Mouse (Mus musculus) lung, embryonic 15.5 days (tissue): ENCODE results near the gene Elf1. TPM values are rescaled to one million over a fixed set of nuclear protein-coding genes. Genes with fewer than 3 reads are reported as not detected.
"Not testable (repeated sequence)": the region's sequence is repeated elsewhere in the genome, so short reads cannot be mapped to it uniquely, and the experiment has no call there.

Source experiments
- ATAC-seq: fragments of 200-750 bp; cut with Nextera tagmentation; 2 replicates; pipeline ENCODE4 v1.8.0; 2017; ENCODE audit warnings: moderate number of reproducible peaks, borderline replicate concordance; ENCODE audit not compliant: low FRiP score, low TSS enrichment; ENCODE audit errors: extremely low read depth
- H3K27ac ChIP-seq: fragments of 300-500 bp; sonication (generic); 2 replicates; pipeline ENCODE4 v1.5.1; 2015; ENCODE audit warnings: moderate library complexity, mild to moderate bottlenecking, inconsistent platforms
- H3K27me3 ChIP-seq: fragments of 300-500 bp; sonication (generic); 2 replicates; pipeline ENCODE4 v1.6.1; 2015; ENCODE audit warnings: inconsistent platforms
- H3K36me3 ChIP-seq: fragments of 300-500 bp; sonication (generic); 2 replicates; pipeline ENCODE4 v1.6.1; 2015; ENCODE audit warnings: inconsistent platforms
- H3K4me1 ChIP-seq: fragments of 300-500 bp; sonication (generic); 2 replicates; pipeline ENCODE4 v1.6.1; 2015; ENCODE audit warnings: inconsistent platforms
- H3K4me2 ChIP-seq: fragments of 300-500 bp; sonication (generic); 2 replicates; pipeline ENCODE4 v1.6.1; 2015; ENCODE audit warnings: inconsistent platforms, mild to moderate bottlenecking, moderate library complexity
- H3K4me3 ChIP-seq: fragments of 300-500 bp; sonication (generic); 2 replicates; pipeline ENCODE4 v1.5.1; 2015; ENCODE audit warnings: mild to moderate bottlenecking, inconsistent platforms
- H3K9ac ChIP-seq: fragments of 300-500 bp; sonication (generic); 2 replicates; pipeline ENCODE4 v1.6.1; 2015; ENCODE audit warnings: inconsistent platforms
- H3K9me3 ChIP-seq: fragments of 300-500 bp; sonication (generic); 2 replicates; pipeline ENCODE4 v1.6.1; 2016; ENCODE audit warnings: inconsistent platforms
- WGBS: fragments of 180-500 bp; shearing (Covaris S2); methylation state at CpG from one replicate; pipeline ENCODE4 v1.1.7; 2015; 5-methylcytosine and 5-hydroxymethylcytosine counted together
- polyA plus RNA-seq: library from polyadenylated mRNA; unstranded; fragments of >200 nt; fragmentation: Nextera tagmentation; extraction: Ambion mirVana; gene quantifications from 2 replicates; pipeline ENCODE4 v1.2.1, GENCODE M21; 2015

The Elf1 gene
- 17.5 and 18.8 TPM in 2 replicates for polyA plus RNA-seq

DNA sequence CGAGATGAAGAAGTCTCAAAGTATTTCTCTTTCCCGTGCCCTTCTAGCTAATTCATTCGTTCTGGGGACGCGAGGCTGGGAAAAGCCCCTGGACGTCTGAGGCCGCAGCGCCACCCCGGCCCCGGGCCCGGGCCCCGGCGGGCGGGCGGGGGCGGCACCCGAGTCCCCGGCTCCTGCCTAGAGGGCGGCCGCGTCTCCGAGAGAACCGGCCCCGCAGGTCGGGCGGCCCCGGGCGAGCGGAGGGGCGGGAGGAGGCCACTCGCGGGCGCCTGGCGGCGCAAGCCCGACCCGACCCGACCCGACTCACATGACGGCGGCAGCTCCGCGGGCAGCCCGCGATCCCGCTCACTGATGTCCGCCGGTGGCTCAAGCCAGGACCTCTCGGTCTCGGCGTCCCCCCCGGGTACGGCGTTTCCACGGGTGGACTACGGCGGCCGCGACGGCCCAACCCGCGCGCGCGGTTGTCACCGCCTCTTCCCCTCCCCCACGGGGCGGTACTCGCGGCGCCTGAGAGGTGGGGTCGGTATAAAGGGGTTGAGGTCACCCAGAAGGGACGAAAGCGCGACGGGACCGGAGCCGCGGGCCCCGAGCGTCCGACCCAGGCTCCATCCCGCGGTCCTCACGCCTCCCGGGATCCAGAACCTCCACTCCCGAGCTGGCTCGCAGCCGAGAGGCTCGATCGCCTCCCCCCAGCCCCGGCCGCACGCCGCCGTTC, at the start of gene Elf1:
TSS of gene Elf1 (plus strand) at position 571 of the 715 bp plus-strand sequence.
- Histone ChIP-seq H3K27ac (peak within 1 kb of the TSS; percentile 99), H3K4me3 (peak within 1 kb of the TSS; percentile 75)
- WGBS, result under 1% methylated on average over 77 of the region's 96 CpGs

DNA sequence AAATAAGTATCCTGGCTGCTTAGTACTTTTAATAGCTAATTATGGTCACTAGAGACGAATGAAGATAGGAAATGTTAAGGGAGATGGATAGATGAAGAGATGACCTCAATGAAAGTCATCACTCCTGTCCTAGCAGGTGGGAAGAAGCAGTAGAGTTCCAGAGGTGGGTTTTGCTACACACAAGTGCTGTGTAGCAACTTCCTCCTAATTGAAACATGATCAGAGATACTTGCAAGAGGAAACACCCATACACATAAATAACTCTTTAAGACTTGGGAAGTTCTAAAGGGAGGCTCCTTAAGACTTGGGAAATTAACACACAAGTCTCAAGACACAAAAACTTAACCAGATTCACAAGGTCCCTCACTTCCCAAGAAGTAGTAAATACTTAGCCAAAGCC, 46.9 kb upstream of the Elf1 start:
- Histone ChIP-seq H3K9ac (no peak overlapping the region), H3K36me3 (no peaks in the 10 kb centered on the region), H3K4me3 (no peak overlapping the region), H3K4me2 (no peak overlapping the region), H3K27me3 (no peaks in the 10 kb centered on the region), H3K27ac (no peak overlapping the region), H3K4me1 (no peaks in the 10 kb centered on the region), H3K9me3 (no peaks in the 10 kb centered on the region)
- ATAC-seq, result no peak
- 87% methylated on average over 1 of the region's 1 CpGs for WGBS

More for the DNA sequence above, at the start of gene Elf1:
- H3K4me1 ChIP-seq, result peaks cover 39% of the 10 kb centered on the region
- peak within 1 kb of the TSS; percentile 75 for H3K4me2 ChIP-seq
- H3K9ac ChIP-seq, result peak within 1 kb of the TSS; percentile 96
- no peaks in the 10 kb centered on the region for H3K27me3 ChIP-seq
- peak; percentile 85 for ATAC-seq
- H3K9me3 ChIP-seq, result no peaks in the 10 kb centered on the region
- H3K36me3 ChIP-seq, result peaks cover 16% of the 10 kb centered on the region

DNA sequence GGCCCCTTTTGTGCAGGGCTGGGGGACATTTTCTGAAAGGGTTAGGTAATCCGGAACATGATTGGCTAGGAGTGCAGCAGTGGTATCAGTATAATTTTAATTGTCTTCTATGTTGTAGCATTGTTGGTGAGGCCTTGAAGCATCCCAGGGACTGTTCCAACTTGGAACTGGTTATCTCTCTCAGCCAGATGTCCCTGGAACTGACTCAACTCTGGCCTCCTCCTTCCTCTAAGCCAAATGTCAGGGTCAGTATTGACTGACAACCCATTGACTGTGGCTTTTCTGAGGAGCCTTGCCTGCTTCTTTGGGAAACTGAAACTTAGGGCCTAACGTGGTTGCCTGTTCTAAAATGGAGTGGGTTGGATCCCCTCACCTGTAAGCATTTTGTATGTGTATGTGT, 40.3 kb upstream of the Elf1 start:
- ATAC-seq, result no peak
- Histone ChIP-seq H3K9me3 (no peaks in the 10 kb centered on the region), H3K9ac (no peak overlapping the region), H3K4me2 (no peak overlapping the region), H3K27ac (no peak overlapping the region), H3K4me3 (no peak overlapping the region), H3K36me3 (no peaks in the 10 kb centered on the region), H3K4me1 (no peaks in the 10 kb centered on the region), H3K27me3 (no peaks in the 10 kb centered on the region)
- WGBS, result 80% methylated on average over 2 of the region's 2 CpGs

DNA sequence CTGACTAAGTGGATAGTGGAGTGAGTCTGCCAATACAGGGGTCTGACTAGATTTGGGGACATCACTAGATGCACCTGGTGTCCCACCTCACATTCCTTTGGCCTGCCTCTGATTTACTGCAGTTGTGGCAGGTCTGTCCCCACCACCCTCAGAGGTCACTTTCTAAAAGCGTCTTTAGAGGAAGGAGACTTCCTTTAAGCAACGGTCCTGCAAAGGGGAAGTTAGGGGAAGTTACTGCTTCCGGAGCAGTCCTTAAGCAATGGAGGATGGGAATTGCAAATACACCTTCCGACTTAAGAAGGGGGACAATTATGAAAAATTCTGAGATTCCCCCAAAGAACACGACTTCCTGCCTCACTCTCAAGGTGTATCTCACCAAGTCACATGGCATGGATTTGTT, 39.6 kb upstream of the Elf1 start:
- no peak overlapping the region for H3K4me3 ChIP-seq
- no peak overlapping the region for H3K4me2 ChIP-seq
- no peaks in the 10 kb centered on the region for H3K36me3 ChIP-seq
- ATAC-seq, result no peak
- 72% methylated on average over 5 of the region's 5 CpGs for WGBS
- H3K4me1 ChIP-seq, result no peaks in the 10 kb centered on the region
- H3K9me3 ChIP-seq, result no peaks in the 10 kb centered on the region
- H3K9ac ChIP-seq, result no peak overlapping the region
- no peak overlapping the region for H3K27ac ChIP-seq
- H3K27me3 ChIP-seq, result no peaks in the 10 kb centered on the region

DNA sequence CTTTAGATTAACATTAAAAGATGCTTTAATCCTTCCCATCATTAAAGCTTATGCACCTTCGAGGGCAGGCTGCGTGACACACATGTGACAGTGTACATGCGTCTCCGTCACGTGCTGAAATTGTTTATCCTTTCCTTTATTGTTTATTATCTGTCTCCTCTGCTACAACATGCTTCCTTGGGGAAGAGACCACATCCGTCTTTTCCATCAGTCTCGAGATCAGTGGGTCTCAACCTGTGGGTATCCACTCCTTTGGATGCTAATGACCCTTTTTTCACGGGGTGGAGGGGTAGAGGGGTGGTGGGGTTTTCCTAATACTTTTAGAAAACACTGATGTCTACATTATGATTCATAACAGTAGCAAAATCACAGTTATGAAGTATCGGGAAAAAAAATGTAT, 36.4 kb upstream of the Elf1 start:
- Histone ChIP-seq H3K4me3 (no peak overlapping the region), H3K27me3 (no peaks in the 10 kb centered on the region), H3K4me1 (no peaks in the 10 kb centered on the region), H3K9me3 (no peaks in the 10 kb centered on the region), H3K36me3 (no peaks in the 10 kb centered on the region), H3K27ac (no peak overlapping the region), H3K9ac (no peak overlapping the region), H3K4me2 (no peak overlapping the region)
- no peak for ATAC-seq
- 69% methylated on average over 9 of the region's 9 CpGs for WGBS

DNA sequence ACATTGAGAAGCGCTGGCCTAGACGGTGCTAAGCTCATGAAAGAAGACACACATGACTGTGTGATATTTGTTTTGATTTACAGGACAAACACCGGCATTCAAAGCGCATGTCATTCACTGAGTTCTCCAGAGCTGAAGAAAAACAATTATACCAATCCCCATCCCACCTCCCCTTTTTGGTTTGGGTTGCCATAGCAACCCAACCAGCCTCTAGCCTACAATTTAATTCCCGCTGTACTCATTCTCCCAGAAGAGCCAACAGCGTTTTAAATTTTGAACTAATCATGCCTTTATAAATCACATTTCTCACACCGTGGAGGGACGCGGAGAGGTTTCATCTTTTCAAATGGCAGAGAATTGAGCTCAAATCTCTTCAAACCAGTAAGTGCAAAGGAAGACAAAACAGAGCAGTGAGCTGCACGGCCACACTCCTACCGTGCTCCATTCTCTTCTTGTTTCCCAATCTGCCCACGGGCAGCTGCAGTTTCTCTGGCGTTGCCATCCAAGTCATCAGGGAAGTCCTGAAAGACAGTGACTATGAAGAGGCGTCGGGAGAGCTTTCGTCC, 35.9 kb upstream of the Elf1 start:
- Histone ChIP-seq H3K4me2 (no peak overlapping the region), H3K27me3 (no peaks in the 10 kb centered on the region), H3K4me3 (no peak overlapping the region), H3K4me1 (no peaks in the 10 kb centered on the region), H3K9me3 (no peaks in the 10 kb centered on the region), H3K9ac (no peak overlapping the region), H3K36me3 (no peaks in the 10 kb centered on the region), H3K27ac (no peak overlapping the region)
- no peak for ATAC-seq
- 67% methylated on average over 16 of the region's 16 CpGs for WGBS

DNA sequence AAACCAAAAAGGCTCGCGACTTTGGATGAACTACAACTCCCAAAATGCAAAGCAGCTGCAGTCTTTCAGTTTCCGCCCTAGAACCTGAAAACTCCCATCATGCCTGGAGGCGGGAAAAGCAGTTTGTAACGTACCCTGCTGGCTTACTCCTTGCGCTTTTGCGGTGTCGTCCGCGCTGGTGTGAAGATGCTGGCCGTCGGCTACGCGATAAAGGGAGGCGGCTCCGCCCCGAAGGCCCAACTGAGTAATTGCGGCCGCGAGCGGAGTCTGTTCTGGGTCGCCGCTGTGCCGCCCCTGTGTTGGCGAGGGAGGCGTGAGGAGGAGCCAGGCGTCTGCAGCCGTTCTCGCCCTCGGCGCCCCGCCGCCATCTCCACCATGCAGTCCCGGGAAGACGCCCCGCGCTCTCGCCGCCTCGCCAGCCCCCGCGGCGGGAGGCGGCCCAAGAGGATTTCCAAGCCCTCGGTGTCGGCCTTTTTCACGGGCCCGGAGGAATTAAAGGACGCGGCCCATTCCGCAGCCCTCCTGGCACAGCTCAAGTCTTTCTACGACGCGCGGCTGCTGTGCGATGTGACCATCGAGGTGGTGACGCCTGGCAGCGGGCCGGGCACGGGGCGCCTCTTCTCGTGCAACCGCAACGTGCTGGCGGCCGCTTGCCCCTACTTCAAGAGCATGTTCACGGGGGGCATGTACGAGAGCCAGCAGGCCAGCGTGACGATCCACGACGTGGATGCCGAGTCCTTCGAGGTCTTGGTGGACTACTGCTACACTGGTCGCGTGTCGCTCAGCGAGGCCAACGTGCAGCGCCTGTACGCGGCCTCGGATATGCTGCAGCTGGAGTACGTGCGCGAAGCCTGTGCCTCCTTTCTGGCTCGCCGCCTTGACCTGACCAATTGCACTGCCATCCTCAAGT, 29.1 kb upstream of the Elf1 start, which contains the start of gene Kbtbd6:
TSS of gene Kbtbd6 (plus strand) at position 155 of the 910 bp plus-strand sequence.
- Histone ChIP-seq H3K9ac (peak within 1 kb of the TSS; percentile 54), H3K4me3 (peak within 1 kb of the TSS; percentile 63), H3K4me2 (peak within 1 kb of the TSS; percentile 82), H3K27ac (peak within 1 kb of the TSS; percentile 74; the same call in 1 of the 2 replicates)
- H3K36me3 ChIP-seq, H3K9me3 ChIP-seq, H3K4me1 ChIP-seq, H3K27me3 ChIP-seq: not testable (repeated sequence)
- 13% methylated on average over 36 of the region's 89 CpGs for WGBS
- ATAC-seq, result peak; percentile 92

DNA sequence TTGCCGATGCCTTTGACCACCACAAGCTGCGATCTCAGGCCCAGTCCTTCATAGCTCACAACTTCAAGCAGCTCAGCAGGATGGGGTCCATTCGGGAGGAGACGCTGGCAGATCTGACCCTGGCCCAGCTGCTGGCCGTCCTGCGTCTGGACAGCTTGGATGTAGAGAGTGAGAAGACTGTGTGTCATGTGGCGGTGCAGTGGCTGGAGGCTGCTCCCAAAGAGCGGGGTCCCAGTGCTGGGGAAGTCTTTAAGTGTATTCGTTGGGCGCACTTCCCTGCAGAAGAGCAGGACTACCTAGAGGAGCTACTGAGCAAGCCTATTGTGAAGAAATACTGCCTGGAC, 28.4 kb upstream of the Elf1 start:
- not testable (repeated sequence) for H3K4me2 ChIP-seq, H3K4me1 ChIP-seq, H3K27me3 ChIP-seq, ATAC-seq, H3K4me3 ChIP-seq, H3K36me3 ChIP-seq, H3K27ac ChIP-seq, H3K9ac ChIP-seq, H3K9me3 ChIP-seq
- 90% methylated on average over 8 of the region's 10 CpGs for WGBS

DNA sequence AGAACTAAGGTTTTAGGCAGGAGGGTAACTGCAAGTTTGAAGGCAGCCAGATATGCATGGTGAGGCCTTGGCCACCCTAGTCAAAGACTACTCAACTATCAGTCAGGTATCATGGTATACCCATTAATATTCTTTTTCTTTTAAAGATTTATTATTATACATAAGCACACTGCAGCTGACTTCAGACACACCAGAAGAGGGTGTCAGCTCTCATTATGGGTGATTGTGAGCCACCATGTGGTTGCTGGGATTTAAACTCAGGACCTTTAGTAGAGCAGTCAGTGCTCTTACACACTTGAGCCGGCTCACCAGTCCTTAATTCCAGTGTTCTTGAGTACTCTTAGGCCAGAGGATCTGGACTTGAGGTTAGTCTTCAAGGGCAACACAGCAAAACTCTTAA, 20.6 kb upstream of the Elf1 start:
- Histone ChIP-seq H3K27ac (no peak overlapping the region), H3K9me3 (no peaks in the 10 kb centered on the region), H3K27me3 (no peaks in the 10 kb centered on the region), H3K4me3 (no peak overlapping the region), H3K4me2 (no peak overlapping the region), H3K36me3 (peaks cover 36% of the 10 kb centered on the region), H3K9ac (no peak overlapping the region), H3K4me1 (no peaks in the 10 kb centered on the region)
- no peak for ATAC-seq
- 86% methylated on average over 1 of the region's 1 CpGs for WGBS

DNA sequence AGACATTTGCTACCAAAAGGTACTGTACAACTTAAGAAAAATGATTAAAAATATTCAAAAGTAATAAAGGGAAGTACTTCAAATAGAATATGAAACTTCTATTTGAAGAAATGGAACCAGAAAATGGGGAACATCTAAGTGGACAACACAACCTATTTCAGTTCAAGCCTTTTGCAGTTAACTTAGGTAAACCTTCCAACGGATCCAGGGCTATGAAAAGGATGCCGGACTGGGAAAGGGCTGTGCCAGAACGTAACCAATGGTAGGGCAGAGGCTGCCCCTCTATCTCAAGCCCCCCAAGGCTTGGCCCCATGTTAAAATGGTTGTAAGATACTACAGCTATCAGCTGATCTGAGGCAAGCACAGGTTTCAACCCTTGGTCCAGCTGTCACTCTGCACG, 20.0 kb upstream of the Elf1 start:
- no peak overlapping the region for H3K27ac ChIP-seq
- no peak for ATAC-seq
- H3K4me2 ChIP-seq, result no peak overlapping the region
- H3K27me3 ChIP-seq, result no peaks in the 10 kb centered on the region
- no peaks in the 10 kb centered on the region for H3K9me3 ChIP-seq
- 89% methylated on average over 4 of the region's 4 CpGs for whole genome bisulfite sequencing
- H3K4me1 ChIP-seq, result no peaks in the 10 kb centered on the region
- H3K9ac ChIP-seq, result no peak overlapping the region
- H3K36me3 ChIP-seq, result peaks cover 42% of the 10 kb centered on the region
- H3K4me3 ChIP-seq, result no peak overlapping the region

DNA sequence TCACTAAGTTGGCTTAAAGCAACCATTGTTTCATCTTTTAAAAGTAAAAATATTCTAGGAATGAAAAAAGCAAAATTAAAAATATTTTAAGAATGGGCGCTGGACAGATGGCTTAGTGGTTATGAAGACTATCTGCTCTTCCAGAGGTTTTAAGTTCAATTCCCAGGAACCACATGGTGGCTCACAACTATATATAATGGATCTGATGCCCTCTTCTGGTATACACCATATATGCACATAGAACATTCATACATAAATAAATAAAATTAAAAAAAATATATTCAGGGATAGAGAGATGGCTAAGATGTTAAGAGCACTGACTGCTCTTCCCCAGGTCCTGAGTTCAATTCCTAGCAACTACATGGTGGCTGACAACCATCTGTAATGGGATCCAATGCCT, 15.4 kb upstream of the Elf1 start:
- no peaks in the 10 kb centered on the region for H3K27me3 ChIP-seq
- H3K4me2 ChIP-seq, result no peak overlapping the region
- no peaks in the 10 kb centered on the region for H3K4me1 ChIP-seq
- no peak overlapping the region for H3K9ac ChIP-seq
- H3K4me3 ChIP-seq, result no peak overlapping the region
- no peak for ATAC-seq
- no peak overlapping the region for H3K27ac ChIP-seq
- 82% methylated on average over 1 of the region's 1 CpGs for WGBS
- no peaks in the 10 kb centered on the region for H3K9me3 ChIP-seq
- peaks cover 79% of the 10 kb centered on the region for H3K36me3 ChIP-seq

DNA sequence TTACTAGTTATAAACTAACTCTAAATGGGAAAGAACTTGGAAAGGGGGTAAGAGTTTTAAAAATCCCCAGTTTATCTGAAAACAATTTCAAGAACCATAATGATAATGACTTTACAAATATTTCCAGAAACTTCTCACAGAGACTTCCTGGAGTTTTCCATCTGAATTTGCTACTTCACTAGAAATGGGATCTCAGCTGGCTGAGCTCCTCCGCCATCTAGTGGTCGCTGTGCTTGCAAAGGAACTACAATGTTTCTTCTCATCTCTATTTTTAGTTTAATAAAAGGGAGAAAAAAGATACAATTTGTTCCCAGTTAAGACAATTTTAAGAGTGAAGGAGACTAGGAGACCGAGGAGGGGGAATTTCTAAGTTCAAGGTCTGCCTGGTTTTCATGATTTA, 13.4 kb upstream of the Elf1 start:
- peaks cover 82% of the 10 kb centered on the region for H3K36me3 ChIP-seq
- WGBS, result 15% methylated on average over 3 of the region's 3 CpGs

More for the DNA sequence above, 13.4 kb upstream of the Elf1 start:
- H3K27ac ChIP-seq, result no peak overlapping the region; the same call in 1 of the 2 replicates
- no peak overlapping the region for H3K4me2 ChIP-seq
- no peak overlapping the region for H3K9ac ChIP-seq
- H3K27me3 ChIP-seq, result no peaks in the 10 kb centered on the region
- no peak for ATAC-seq
- no peaks in the 10 kb centered on the region for H3K9me3 ChIP-seq
- no peaks in the 10 kb centered on the region for H3K4me1 ChIP-seq
- no peak overlapping the region for H3K4me3 ChIP-seq
